Mouse (Mus musculus): ENCODE measurements around the gene Pnpla7.

Gene Pnpla7

DNA sequence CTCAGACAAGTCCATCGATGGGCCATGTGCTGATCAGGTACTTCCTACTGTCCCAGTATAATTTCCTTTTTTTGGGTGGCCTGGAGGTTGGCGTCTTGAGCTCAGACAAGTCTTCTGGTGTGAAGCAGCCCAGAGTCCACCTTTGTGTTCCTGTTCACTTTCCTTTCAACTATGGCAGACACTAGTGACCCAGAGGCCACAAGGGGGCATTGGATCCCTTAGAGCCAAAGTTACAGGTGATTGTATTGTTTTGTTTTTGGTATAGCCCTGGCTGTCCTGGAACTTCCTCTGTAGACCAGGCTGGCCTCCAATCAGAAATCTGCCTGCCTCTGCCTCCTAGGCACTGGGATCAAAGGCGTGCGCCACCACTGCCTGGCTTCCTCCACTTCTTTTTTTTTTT lies 96.6 kb downstream of the Pnpla7 start:
- no peak for DNase-seq (ENCODE audit: low spot score)

- DNase-seq (ENCODE audit: low spot score), result no peak
Observed at GRCm38 (mm10) chr2:25075506-25075905, 99.7 kb downstream of the Pnpla7 start.

- no peak for DNase-seq (ENCODE audit: low spot score)
Observed at GRCm38 (mm10) chr2:25078967-25079366, 103.1 kb downstream of the Pnpla7 start.

- no peak for DNase-seq (ENCODE audit: low spot score)
Observed at GRCm38 (mm10) chr2:25080076-25080475, 104.2 kb downstream of the Pnpla7 start, which contains the start of gene Entpd8. TSS of gene Entpd8 (plus strand) at chr2:25080304.

DNA sequence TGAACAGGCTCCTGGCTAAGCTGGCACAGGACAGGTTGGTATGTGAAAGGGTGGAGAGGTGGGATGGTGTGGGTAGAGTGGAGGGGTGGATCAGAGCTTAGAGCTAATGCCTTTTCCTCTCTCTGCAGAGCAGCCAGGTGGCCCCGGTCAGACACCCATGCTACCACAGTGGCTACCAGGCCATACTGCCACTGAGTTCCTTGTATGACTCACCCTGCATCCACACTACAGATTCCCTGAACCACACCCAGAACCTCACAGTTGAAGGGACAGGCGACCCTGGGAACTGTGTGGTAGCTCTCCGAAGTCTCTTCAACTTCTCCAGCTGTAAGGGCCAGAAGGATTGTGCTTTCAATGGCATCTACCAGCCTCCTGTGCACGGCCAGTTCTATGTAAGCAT lies 107.9 kb downstream of the Pnpla7 start:
- no peak for DNase-seq (ENCODE audit: low spot score)

- DNase-seq (ENCODE audit: low spot score), result no peak
Observed at GRCm38 (mm10) chr2:25085571-25085970, 109.7 kb downstream of the Pnpla7 start.

- DNase-seq (ENCODE audit: low spot score), result no peak
Observed at GRCm38 (mm10) chr2:25087842-25088241, 112.0 kb downstream of the Pnpla7 start.

DNA sequence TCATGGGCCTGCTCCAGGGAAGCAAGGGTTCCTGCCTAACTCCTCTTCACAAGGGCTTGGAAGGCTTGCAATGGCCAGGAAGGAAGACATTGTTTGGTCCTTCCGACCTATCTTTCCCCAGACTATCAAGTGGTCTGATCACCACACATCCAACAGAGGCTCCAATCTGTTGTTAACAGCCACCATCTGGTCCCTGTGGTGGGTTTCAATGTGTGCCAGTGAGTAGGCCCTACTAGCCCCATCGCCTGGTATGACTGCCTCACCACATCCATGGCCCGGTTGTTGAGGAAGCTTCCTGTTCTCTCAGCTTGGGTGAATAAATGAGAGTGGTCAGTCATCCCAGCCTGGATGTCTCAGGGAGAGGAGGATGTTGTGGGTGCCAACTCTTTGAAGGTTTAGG lies 112.8 kb downstream of the Pnpla7 start:
- DNase-seq (ENCODE audit: low spot score), result no peak

DNA sequence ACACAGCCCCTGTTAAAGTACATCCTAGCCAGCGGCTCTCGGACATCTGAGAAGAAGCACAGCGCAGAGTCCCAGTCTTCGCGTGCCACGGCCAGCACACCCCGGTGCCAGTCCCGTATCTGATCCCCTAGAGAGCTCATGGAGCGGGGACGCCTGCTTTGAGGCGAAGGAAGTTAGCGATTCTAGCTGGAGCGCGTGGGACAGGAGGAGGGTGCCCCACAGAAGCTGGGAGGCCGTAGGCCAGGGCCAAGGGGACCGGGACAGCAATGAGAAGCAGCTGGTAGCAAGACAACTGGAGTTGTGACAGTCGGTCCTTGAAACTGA lies 118.9 kb downstream of the Pnpla7 start:
- no peak for DNase-seq (ENCODE audit: low spot score)

DNA sequence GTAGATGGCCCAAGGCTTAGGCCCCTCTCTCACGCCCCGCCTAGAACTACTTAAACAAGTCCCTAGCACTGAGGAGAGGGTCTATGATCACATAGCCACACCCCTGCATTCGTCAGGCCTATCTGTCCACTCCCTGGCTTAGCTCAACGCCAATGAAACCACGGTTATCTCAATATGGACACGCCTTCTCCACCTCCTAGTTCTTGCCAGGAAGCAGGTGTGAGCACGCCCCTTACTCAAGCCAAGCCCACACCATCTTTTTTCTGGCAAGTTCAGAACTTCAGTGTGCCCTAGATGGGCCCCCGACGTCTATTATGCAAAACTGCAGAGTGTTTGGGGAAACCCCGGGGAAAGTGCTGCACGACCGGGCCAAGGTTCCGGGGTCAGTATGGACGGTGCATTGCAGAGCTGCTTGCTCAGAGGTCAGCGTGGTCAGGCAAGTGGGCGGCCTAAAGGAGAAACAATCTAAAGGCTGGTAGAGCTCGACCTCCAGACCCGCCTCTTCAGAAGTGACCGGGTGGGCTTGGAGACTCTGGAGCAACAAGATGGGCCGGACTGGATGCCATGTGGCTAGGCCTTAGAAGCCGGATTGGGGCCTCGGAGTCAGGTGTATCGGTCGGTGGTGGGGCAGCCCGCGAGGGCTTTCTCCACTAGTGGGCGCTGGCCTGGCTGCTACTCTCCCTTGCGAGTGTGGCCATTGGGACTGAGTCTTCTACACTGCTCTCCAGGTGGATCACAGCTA lies 119.4 kb downstream of the Pnpla7 start, which contains the start of gene Noxa1:
TSS of gene Noxa1 (minus strand) at position 41 of the 742 bp plus-strand sequence.
- no peak for DNase-seq (ENCODE audit: low spot score)

DNA sequence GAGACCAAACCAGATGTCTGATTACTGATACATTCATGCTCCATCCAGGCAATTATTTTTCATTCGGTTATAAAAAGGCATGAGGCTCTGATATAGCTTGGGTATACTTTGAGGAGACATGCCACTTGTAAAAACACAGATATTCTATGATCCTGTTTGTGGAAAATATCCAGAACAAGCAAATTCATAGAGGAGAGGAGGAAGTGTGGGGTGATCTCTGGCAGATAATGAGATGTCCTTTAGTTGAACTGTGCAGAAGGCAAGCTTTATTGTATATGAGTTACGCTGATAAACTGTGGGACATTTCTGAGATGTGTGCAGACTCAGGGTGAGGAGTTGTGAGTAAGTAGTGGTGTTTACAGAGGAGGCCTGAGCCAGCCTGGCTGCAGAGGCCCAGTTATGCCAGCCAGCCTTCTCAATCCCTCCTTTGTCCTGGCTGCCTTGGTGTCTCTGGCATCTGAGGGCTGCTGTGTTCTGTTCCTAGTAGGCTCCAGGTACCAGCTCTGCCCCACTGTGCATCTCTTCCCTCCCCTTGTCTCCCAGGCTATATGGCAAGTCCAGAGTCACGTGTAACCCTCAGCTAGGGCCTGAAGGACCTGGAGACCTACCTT lies 122.3 kb downstream of the Pnpla7 start:
- no peak for DNase-seq (ENCODE audit: low spot score)

- DNase-seq (ENCODE audit: low spot score), result no peak
Observed at GRCm38 (mm10) chr2:25098956-25099355, 123.1 kb downstream of the Pnpla7 start.

DNA sequence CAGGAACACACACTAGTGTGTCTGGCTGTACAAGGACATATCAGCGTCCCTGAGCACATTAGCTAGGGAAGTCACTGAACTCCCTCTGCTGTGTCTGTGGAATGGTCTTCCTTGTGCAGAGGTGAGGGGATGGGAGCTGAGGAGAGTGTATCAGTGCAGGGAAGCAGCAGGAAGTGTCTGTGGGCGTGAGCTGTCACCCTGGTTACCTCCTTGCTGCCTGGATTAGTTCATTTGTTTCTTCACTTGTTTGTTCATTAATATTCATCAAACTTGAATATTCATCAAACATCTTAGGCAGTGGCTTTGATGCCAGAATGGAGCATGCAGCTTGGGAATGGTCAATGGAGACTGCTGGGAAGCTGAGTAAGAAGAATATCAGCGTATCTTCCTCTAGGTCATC lies 123.9 kb downstream of the Pnpla7 start:
- no peak for DNase-seq (ENCODE audit: low spot score)

All from c-Kit-positive CD71-positive TER-119-positive erythroid progenitor cells, embryonic 14.5 days (primary cell).